22 mouse cellular contexts compared by ENCODE assay signal in the genomic region with DNA sequence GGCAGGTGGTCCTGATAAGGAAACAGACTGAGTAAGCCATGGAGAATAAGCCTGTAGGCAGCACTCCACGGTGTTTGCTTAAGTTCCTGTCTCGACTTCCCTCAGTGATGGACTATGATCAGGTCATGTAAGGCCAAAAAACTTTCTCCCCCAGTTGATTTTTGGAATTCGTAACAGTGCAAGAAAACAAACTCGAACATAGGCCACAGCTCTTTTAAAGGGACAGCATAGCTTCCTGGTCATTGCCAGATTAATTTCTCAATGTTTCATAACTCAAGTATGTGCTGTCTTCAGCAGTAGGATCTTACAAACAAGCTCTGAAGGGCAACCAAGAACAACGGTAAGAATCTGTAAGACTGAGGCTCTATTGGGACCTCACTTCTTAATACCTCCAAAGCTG. TPM values are rescaled to one million over a fixed set of nuclear protein-coding genes. Genes with fewer than 3 reads are reported as not detected.
A peak's percentile ranks its signal among the peaks of the same experiment; 100 is the strongest.
DNase-seq lines count a peak whose midpoint lies in the region; ATAC-seq and TF ChIP-seq lines count a peak whose summit lies in the region.
"Had no signal": no experiment of that assay in that cellular context is flagged by ENCODE, and none has a peak within 500 bp of the region (broad histone marks: within the 10 kb centered on the region; RNA-seq: fewer than 3 reads in every experiment).

No protein-coding gene starts in this region.

- H3K4me2 ChIP-seq in liver, postnatal 0 days (ENCODE audit: low read depth, low read length) = no peak overlapping the region
- H3K4me2 ChIP-seq: embryonic facial prominence, embryonic 12.5 days; forebrain, embryonic 13.5 days; heart, embryonic 12.5 days; hindbrain, embryonic 14.5 days had no signal

- no peaks in the 10 kb centered on the region for H3K9me3 ChIP-seq in liver, postnatal 0 days (ENCODE audit: low read length)
- H3K9me3 ChIP-seq: embryonic facial prominence, embryonic 12.5 days; forebrain, embryonic 13.5 days; G1E; heart, embryonic 12.5 days; hindbrain, embryonic 10.5 days had no signal

- no peak for TF ChIP-seq CTCF in liver, postnatal 0 days (IDR thresholded peaks at IDR 0.05; ENCODE audit: low read depth)

- H3K27me3 ChIP-seq in liver, postnatal 0 days (ENCODE audit: insufficient read depth, low read length) = no peaks in the 10 kb centered on the region
- H3K27me3 ChIP-seq: embryonic facial prominence, embryonic 12.5 days; forebrain, embryonic 13.5 days; heart, embryonic 12.5 days had no signal

- no peaks in the 10 kb centered on the region for H3K36me3 ChIP-seq in liver, postnatal 0 days (replicated peaks; ENCODE audit: insufficient read depth, low read length)
- H3K36me3 ChIP-seq: embryonic facial prominence, embryonic 12.5 days; G1E; heart, embryonic 12.5 days; hindbrain, embryonic 10.5 days had no signal

- WGBS in liver, postnatal 0 days (ENCODE audit: insufficient replicate concordance) = 46% methylated on average over 5 of the region's 5 CpGs

- peak overlapping the region; percentile 68 for H3K27ac ChIP-seq in liver, postnatal 0 days (ENCODE audit: low read depth)
- H3K27ac ChIP-seq: embryonic facial prominence, embryonic 12.5 days; forebrain, embryonic 13.5 days; heart, adult 2 months; hindbrain, embryonic 10.5 days; hindbrain, embryonic 14.5 days had no signal

- peak; percentile 43 for ATAC-seq in liver, postnatal 0 days
- ATAC-seq in megakaryocyte progenitor cell, adult 5-6 weeks (replicated peaks; ENCODE audit: poor library complexity) = 0 out of 2 replicates have a peak, but pooled peaks have one; percentile 20
- ATAC-seq: CD4-positive, CD25-positive, alpha-beta regulatory T cell, adult 4 months; forebrain, embryonic 13.5 days; forebrain, postnatal 0 days had no signal

- peaks cover 23% of the 10 kb centered on the region for H3K4me1 ChIP-seq in liver, postnatal 0 days (ENCODE audit: insufficient read depth)
- H3K4me1 ChIP-seq: embryonic facial prominence, embryonic 12.5 days; forebrain, embryonic 13.5 days; heart, embryonic 12.5 days; hindbrain, embryonic 10.5 days had no signal

- no peak for TF ChIP-seq EP300 in liver, postnatal 0 days (IDR thresholded peaks at IDR 0.05; ENCODE audit: low read depth)

- no peak overlapping the region for H3K4me3 ChIP-seq in liver, postnatal 0 days (ENCODE audit: low read depth, low read length)
- H3K4me3 ChIP-seq: embryonic facial prominence, embryonic 12.5 days; forebrain, embryonic 13.5 days; heart, adult 2 months; heart, embryonic 12.5 days; hindbrain, embryonic 10.5 days had no signal

- DNase-seq in adrenal gland, adult 2 months = peak; percentile 25
- DNase-seq in adrenal gland, postnatal 25 days = no peak
- DNase-seq in kidney, adult 8-10 months = peak; percentile 14 to 22
- DNase-seq in kidney, postnatal 4 days = no peak
- DNase-seq in liver, postnatal 0 days = no peak
- DNase-seq in liver = no peak
- DNase-seq in cerebellum, adult 9-10 months = no peak
- DNase-seq: adrenal gland, postnatal 14 days; B cell, adult 2 months; cerebellum, adult 8-10 months; cerebellum, postnatal 25 days; forebrain, postnatal 0 days; gastrocnemius, postnatal 36 days; heart, adult 2 months had no signal

- no peak overlapping the region for H3K9ac ChIP-seq in liver, postnatal 0 days (replicated peaks)
- H3K9ac ChIP-seq: embryonic facial prominence, embryonic 12.5 days; forebrain, embryonic 13.5 days; forebrain, postnatal 0 days; heart, embryonic 12.5 days; hindbrain, embryonic 14.5 days had no signal

RNA-seq across cellular contexts. Expression of gene Sc5d, which starts 7.4 kb away (rescaled TPM):
- 100 to 1,000 TPM in 1 of 2 experiments, 10 to 100 TPM in 1; 55.2 to 220 TPM for total RNA-seq in adrenal gland, adult 2 months (2021)
- polyA plus RNA-seq in adrenal gland, adult 2 months (2012; rRNA removed) = 26.2 and 55.2 TPM in 2 replicates
- 119 and 172 TPM in 2 replicates for total RNA-seq in adrenal gland, postnatal 25 days (2021)
- polyA plus RNA-seq in liver, postnatal 0 days (2015; fragmentation: Nextera tagmentation; extraction: Ambion mirVana) = 146 and 151 TPM in 2 replicates
- 31.1 and 31.4 TPM in 2 replicates for total RNA-seq in megakaryocyte progenitor cell, adult 5-6 weeks (2015)
- 26.5 and 26.8 TPM in 2 replicates for total RNA-seq in megakaryocyte progenitor cell, adult 5-6 weeks (2017)

Comparison
In these comparisons a context has a peak if more than half of its experiments do, and no peak if none do; other contexts are left out.
1. DNase-seq: peak in adrenal gland, adult 2 months (single experiment) and kidney, adult 8-10 months (2 of 2); none in adrenal gland, postnatal 25 days (single experiment), kidney, postnatal 4 days (0 of 2), liver, postnatal 0 days (single experiment), liver (single experiment) and cerebellum, adult 9-10 months (single experiment).